Mouse (Mus musculus) spleen, adult 2 months (tissue): Measurements from ENCODE around the gene Cacna1e.

Source experiments
- CTCF ChIP-seq: fragments of 200-500 bp; IDR thresholded peaks from 2 replicates; pipeline ENCODE4 v1.5.1; 2011; ENCODE audit warnings: mild to moderate bottlenecking, inconsistent platforms; ENCODE audit not compliant: insufficient read depth, insufficient read length, insufficient replicate concordance; ENCODE audit errors: extremely low read depth
- POLR2A ChIP-seq: fragments of 200-500 bp; IDR thresholded peaks from 2 replicates; pipeline ENCODE4 v1.6.1; 2011; ENCODE audit warnings: low read depth, low read length, inconsistent platforms

GRCm38 (mm10) chr1:154460067-154460466 lies 424.2 kb downstream of the Cacna1e start:
- TF ChIP-seq POLR2A, result no peak
- no peak for TF ChIP-seq CTCF
